Mouse (Mus musculus): ENCODE measurements around the gene Arap1.

DNA sequence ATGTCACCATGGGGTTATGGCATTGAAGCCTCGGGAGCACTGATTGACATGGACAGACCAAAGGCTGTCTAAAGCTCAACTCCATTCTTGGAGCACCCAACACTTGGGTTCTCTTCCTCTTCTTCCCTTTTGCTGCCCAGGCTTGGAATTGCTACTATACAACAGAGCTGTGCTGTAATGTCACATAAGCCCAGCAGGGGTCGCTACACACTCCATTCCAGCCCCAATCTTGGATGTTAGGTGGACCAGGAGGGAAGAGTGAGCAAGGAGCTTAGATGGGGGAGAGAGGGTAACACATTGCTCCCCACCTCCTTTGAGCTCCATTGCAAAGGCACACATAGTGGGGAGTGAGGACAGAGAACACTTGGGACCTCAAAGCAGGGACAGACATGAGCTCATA is 79.9 kb downstream of the Arap1 start:
- no peak for TF ChIP-seq UBTF (IDR thresholded peaks at IDR 0.05; ENCODE audit: low read depth, low read length)
- no peak for TF ChIP-seq GABPA (IDR thresholded peaks at IDR 0.05; ENCODE audit: insufficient replicate concordance, low read depth, low read length)
- TF ChIP-seq ETS1 (conservative IDR thresholded peaks at IDR 0.05; ENCODE audit: low read depth, low read length): no peak
- no peak for TF ChIP-seq USF1 (IDR thresholded peaks at IDR 0.05; ENCODE audit: low read depth, low read length)

Data from CH12.LX (cell line).